Mouse (Mus musculus): ENCODE measurements around the gene Klhdc2.

The Klhdc2 gene

GRCm38 (mm10) chr12:69302171-69302570 is 5.7 kb downstream of the Klhdc2 start:
- no peak for DNase-seq

- DNase-seq: no peak
Observed at GRCm38 (mm10) chr12:69304051-69304450, 7.6 kb downstream of the Klhdc2 start.

- DNase-seq: no peak
Observed at GRCm38 (mm10) chr12:69306333-69306732, 9.9 kb downstream of the Klhdc2 start.

- DNase-seq: no peak
Observed at GRCm38 (mm10) chr12:69309659-69310058, 13.2 kb downstream of the Klhdc2 start.

GRCm38 (mm10) chr12:69318431-69318830 is 21.9 kb downstream of the Klhdc2 start:
- DNase-seq: no peak

- DNase-seq: no peak
Observed at GRCm38 (mm10) chr12:69331187-69331586, 34.7 kb downstream of the Klhdc2 start.

GRCm38 (mm10) chr12:69332147-69332546 is 35.7 kb downstream of the Klhdc2 start:
- no peak for DNase-seq

- DNase-seq: peak; percentile 56 to 62
Observed at GRCm38 (mm10) chr12:69333547-69333946, 37.1 kb downstream of the Klhdc2 start.

- DNase-seq: no peak
Observed at GRCm38 (mm10) chr12:69349928-69350327, 53.4 kb downstream of the Klhdc2 start.

GRCm38 (mm10) chr12:69351685-69352084 is 55.2 kb downstream of the Klhdc2 start:
- DNase-seq: no peak

- DNase-seq: peak; percentile 78
Observed at GRCm38 (mm10) chr12:69356546-69357299, 60.2 kb downstream of the Klhdc2 start, which contains the start of gene Nemf. Gene Nemf (minus strand): TSS chr12:69357165.

- no peak for DNase-seq
Observed at GRCm38 (mm10) chr12:69357300-69357646, 60.8 kb downstream of the Klhdc2 start.
